Mouse (Mus musculus) liver, adult 2 months (tissue): ENCODE results near the gene Tmem106c.

Source experiments
- CTCF ChIP-seq: fragments of 200-500 bp; IDR thresholded peaks from 2 replicates; pipeline ENCODE4 v1.5.1; 2011; ENCODE audit warnings: low read depth, low read length, control low read depth
- POLR2A ChIP-seq: fragments of 200-500 bp; IDR thresholded peaks from 2 replicates; pipeline ENCODE4 v1.6.1; 2011; ENCODE audit warnings: low read length, control low read depth; ENCODE audit not compliant: insufficient read depth; ENCODE audit errors: extremely low read depth

DNA sequence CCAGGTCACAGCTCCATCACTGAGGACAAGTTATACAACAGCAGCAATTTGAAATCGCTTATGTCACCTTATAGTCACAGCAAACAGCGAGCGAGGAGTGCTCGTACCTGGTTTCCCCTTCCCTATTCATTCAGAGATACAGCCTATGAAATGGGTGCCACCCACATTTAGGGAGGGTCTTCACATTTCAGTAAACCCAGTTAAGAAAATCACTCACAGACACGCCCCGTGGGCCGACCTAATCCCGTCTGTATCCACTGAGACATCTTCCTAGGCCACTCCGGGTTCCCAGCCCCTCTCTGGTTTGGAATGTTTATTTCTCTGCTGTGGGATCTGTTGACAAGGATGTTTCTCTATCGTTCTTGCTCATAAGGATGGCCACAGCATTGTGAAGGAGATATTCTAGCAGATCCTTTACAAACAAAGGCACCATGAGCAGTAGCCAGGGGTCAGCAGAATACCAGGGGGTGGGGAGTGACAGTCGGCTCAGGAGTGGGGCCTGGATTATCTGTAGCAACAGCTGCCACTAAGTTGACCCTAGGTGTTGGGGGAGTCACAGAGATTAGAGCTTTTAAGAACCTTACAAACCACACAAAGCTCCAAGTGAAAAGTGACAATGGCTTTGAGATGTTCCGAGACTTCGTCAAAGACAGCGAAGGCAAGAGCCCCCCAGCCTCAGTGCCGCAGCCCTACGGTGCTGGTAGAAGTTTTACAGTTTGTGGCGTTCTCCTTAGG lies 1.5 kb downstream of the Tmem106c start:
- TF ChIP-seq CTCF (no peak), POLR2A (no peak)
